Mouse (Mus musculus) hindbrain, embryonic 14.5 days (tissue): Measurements from ENCODE around the gene Ccdc184. TPM values are rescaled to one million over a fixed set of nuclear protein-coding genes. Genes with fewer than 3 reads are reported as not detected.

Source experiments
- ATAC-seq: fragments of 200-750 bp; cut with Nextera tagmentation; 2 replicates; pipeline ENCODE4 v1.8.0; 2017; ENCODE audit warnings: moderate number of reproducible peaks, mild to moderate bottlenecking, moderate TSS enrichment, moderate library complexity; ENCODE audit not compliant: low FRiP score
- DNase-seq: peaks from one replicate; pipeline ENCODE4 v3.0.0-alpha.2; 2015; ENCODE audit warnings: low spot score
- H3K27ac ChIP-seq: fragments of 300-500 bp; sonication (generic); 2 replicates; pipeline ENCODE4 v1.5.1; 2014; ENCODE audit warnings: mild to moderate bottlenecking, moderate library complexity
- H3K27me3 ChIP-seq: fragments of 300-500 bp; sonication (generic); 2 replicates; pipeline ENCODE4 v1.6.1; 2014; ENCODE audit warnings: mild to moderate bottlenecking, low read length, mixed read lengths; ENCODE audit not compliant: control insufficient read depth, insufficient read depth
- H3K36me3 ChIP-seq: fragments of 300-500 bp; sonication (generic); replicated peaks from 2 replicates; pipeline ENCODE4 v1.6.1; 2014; ENCODE audit not compliant: control insufficient read depth, insufficient read depth
- H3K4me1 ChIP-seq: fragments of 300-500 bp; sonication (generic); replicated peaks from 2 replicates; pipeline ENCODE4 v1.6.1; 2014; ENCODE audit warnings: antibody characterized with exemption, low read length, mixed read lengths; ENCODE audit not compliant: control insufficient read depth, insufficient read depth
- H3K4me2 ChIP-seq: fragments of 300-500 bp; sonication (generic); replicated peaks from 2 replicates; pipeline ENCODE4 v1.6.1; 2014; ENCODE audit warnings: mild to moderate bottlenecking, moderate library complexity
- H3K4me3 ChIP-seq: fragments of 300-500 bp; sonication (generic); replicated peaks from 2 replicates; pipeline ENCODE4 v1.5.1; 2014; ENCODE audit warnings: mild to moderate bottlenecking, low read length
- H3K9ac ChIP-seq: fragments of 300-500 bp; sonication (generic); 2 replicates; pipeline ENCODE4 v1.6.1; 2014
- H3K9me3 ChIP-seq: fragments of 300-500 bp; sonication (generic); 2 replicates; pipeline ENCODE4 v1.6.1; 2016; ENCODE audit warnings: low read length; ENCODE audit not compliant: control insufficient read depth
- WGBS: fragments of 180-500 bp; shearing (Covaris S2); extraction: QIAGEN DNeasy Blood & Tissue Kit; methylation state at CpG from one replicate; pipeline ENCODE4 v1.1.7; 2014; 5-methylcytosine and 5-hydroxymethylcytosine counted together
- polyA plus RNA-seq: library from polyadenylated mRNA; unstranded; fragments of >200 nt; fragmentation: Nextera tagmentation; extraction: Ambion mirVana; gene quantifications from 2 replicates; pipeline ENCODE4 v1.2.1, GENCODE M21; 2014

Gene Ccdc184
- polyA plus RNA-seq, 1 experiment from 2014 or later, result 98.1 TPM

GRCm38 (mm10) chr15:98135671-98136070 lies 31.3 kb upstream of the Ccdc184 start:
- no peaks in the 10 kb centered on the region for H3K4me1 ChIP-seq
- 93% methylated on average over 13 of the region's 13 CpGs for WGBS
- H3K27ac ChIP-seq, result no peak overlapping the region
- no peak overlapping the region for H3K9ac ChIP-seq
- ATAC-seq (no peak), DNase-seq (no peak)
- H3K27me3 ChIP-seq, result no peaks in the 10 kb centered on the region
- H3K4me2 ChIP-seq, result no peak overlapping the region
- H3K9me3 ChIP-seq, result no peaks in the 10 kb centered on the region
- peaks cover 99% of the 10 kb centered on the region for H3K36me3 ChIP-seq
- no peak overlapping the region for H3K4me3 ChIP-seq

DNA sequence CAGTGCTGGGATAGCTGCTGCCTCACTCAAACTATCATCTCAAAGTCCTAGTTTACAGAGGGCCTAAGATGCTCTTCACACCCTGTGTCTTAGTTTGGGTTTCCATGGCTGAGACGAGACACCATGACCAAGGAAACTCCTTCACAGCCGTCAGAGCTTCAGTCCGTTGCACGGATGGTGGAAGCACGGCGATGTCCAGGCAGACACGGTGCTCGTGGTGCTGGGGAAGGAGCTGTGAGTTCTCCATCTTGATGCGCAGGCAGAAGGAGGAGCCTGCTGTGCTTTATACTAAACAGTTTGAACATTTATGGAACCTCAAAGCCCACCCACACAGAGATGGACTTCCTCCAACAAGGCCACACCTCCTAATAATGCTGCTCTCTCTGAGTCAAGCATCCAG lies 30.1 kb upstream of the Ccdc184 start:
- no peak overlapping the region for H3K4me3 ChIP-seq
- no peaks in the 10 kb centered on the region for H3K4me1 ChIP-seq
- DNase-seq (no peak), ATAC-seq (no peak)
- no peaks in the 10 kb centered on the region for H3K27me3 ChIP-seq
- no peak overlapping the region for H3K4me2 ChIP-seq
- peaks cover 99% of the 10 kb centered on the region for H3K36me3 ChIP-seq
- 93% methylated on average over 9 of the region's 9 CpGs for WGBS
- no peaks in the 10 kb centered on the region for H3K9me3 ChIP-seq
- no peak overlapping the region for H3K9ac ChIP-seq
- H3K27ac ChIP-seq, result no peak overlapping the region

DNA sequence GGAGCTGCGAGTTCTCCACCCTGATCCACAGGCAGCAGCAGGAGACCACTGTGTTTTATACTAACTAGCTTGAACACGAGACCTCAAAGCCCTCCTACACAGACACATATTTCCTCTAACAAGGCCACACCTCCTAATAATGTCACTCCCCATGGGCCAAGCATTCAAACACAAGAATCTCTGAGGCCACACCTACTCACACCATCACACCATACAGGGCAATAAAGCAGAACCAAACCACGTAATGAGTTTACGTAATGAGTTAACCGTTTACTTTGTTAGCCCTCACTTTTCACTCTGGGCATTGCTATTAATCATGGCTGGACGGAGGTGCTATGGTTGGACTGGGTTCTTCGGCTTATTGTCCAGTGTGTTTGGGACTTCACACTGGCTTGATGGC lies 27.2 kb upstream of the Ccdc184 start:
- Histone ChIP-seq H3K9me3 (no peaks in the 10 kb centered on the region), H3K36me3 (peaks cover 78% of the 10 kb centered on the region), H3K27ac (no peak overlapping the region), H3K4me1 (peaks cover 7% of the 10 kb centered on the region), H3K27me3 (no peaks in the 10 kb centered on the region), H3K4me3 (no peak overlapping the region), H3K4me2 (no peak overlapping the region), H3K9ac (no peak overlapping the region)
- DNase-seq (no peak), ATAC-seq (no peak)
- WGBS, result 84% methylated on average over 7 of the region's 7 CpGs

GRCm38 (mm10) chr15:98140809-98141208 lies 26.1 kb upstream of the Ccdc184 start:
- Histone ChIP-seq H3K4me3 (no peak overlapping the region), H3K9ac (no peak overlapping the region), H3K27me3 (no peaks in the 10 kb centered on the region), H3K4me1 (peaks cover 8% of the 10 kb centered on the region), H3K36me3 (peaks cover 68% of the 10 kb centered on the region), H3K9me3 (no peaks in the 10 kb centered on the region), H3K27ac (no peak overlapping the region), H3K4me2 (no peak overlapping the region)
- DNase-seq (no peak), ATAC-seq (no peak)
- WGBS, result 95% methylated on average over 5 of the region's 5 CpGs

DNA sequence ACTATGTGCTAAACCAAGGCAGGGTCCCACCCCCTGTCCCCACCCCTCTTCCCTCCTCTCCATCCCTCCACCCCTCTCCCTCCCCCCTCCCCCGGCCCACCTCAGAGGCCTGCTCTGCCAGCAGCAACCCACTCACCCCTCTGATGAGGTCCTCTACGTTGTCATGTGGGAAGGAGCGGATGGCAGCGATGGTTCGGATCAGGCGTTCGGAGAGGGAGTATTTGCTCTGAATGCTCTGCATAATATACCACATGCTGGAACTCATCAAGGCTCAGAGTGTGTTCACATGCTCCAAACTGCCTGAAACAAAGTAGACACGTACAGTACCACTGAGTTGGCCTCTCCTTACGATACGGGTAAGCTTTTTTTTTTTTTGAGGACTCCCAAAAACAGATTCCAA lies 24.4 kb upstream of the Ccdc184 start:
- Histone ChIP-seq H3K27ac (no peak overlapping the region), H3K4me1 (peaks cover 12% of the 10 kb centered on the region), H3K9ac (no peak overlapping the region), H3K4me2 (no peak overlapping the region), H3K9me3 (no peaks in the 10 kb centered on the region), H3K36me3 (peaks cover 51% of the 10 kb centered on the region), H3K27me3 (no peaks in the 10 kb centered on the region), H3K4me3 (no peak overlapping the region)
- ATAC-seq (no peak), DNase-seq (no peak)
- 84% methylated on average over 9 of the region's 10 CpGs for WGBS

DNA sequence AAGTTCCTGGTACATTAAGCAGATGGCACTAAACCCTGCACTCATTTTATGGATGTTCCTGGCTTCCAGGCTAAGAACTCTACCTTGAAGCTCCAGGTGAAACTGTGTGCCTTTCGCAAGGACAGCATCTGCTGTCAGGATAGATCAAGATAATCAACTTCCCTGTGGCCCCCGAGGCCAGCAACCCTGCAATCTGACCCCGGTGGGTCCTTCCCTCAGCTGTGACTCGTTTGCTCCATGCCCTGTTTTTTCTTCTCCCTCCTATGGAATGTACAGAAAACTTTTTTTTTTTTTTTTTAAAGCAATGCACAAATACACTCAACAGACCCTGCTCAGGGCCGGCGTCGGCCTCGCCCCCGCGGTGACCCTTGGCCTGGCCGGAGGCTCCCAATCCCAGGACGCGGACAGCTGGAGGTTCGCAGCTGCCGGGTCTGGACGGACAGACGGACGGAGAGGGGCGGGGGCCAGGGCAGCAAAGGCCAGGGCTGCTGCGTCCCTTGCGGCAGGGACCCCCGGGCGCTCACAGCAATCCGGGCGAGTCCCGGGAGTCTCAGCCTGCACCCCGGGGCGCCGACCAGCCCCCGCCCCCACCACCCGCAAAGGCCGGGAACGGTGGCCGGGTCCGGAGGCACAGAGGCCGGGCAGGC lies 22.0 kb upstream of the Ccdc184 start:
- WGBS, result 1% methylated on average over 36 of the region's 36 CpGs
- H3K4me2 ChIP-seq, result peak overlapping the region; percentile 91
- peaks cover 12% of the 10 kb centered on the region for H3K4me1 ChIP-seq
- H3K27me3 ChIP-seq, result no peaks in the 10 kb centered on the region
- peak overlapping the region; percentile 95 for H3K4me3 ChIP-seq
- peak overlapping the region; percentile 96 for H3K9ac ChIP-seq
- peaks cover 26% of the 10 kb centered on the region for H3K36me3 ChIP-seq
- DNase-seq (no peak), ATAC-seq (peak; percentile 60)
- no peaks in the 10 kb centered on the region for H3K9me3 ChIP-seq
- peak overlapping the region; percentile 73 for H3K27ac ChIP-seq

GRCm38 (mm10) chr15:98145559-98146181 lies 21.3 kb upstream of the Ccdc184 start:
- H3K4me3 ChIP-seq, result peak overlapping the region; percentile 95
- peaks cover 12% of the 10 kb centered on the region for H3K4me1 ChIP-seq
- WGBS, result under 1% methylated on average over 38 of the region's 38 CpGs
- DNase-seq, result peak; percentile 96
- H3K36me3 ChIP-seq, result peaks cover 19% of the 10 kb centered on the region
- ATAC-seq, result peak; percentile 96
- H3K27me3 ChIP-seq, result no peaks in the 10 kb centered on the region
- peak overlapping the region; percentile 91 for H3K4me2 ChIP-seq
- H3K9me3 ChIP-seq, result no peaks in the 10 kb centered on the region
- H3K9ac ChIP-seq, result peak overlapping the region; percentile 96
- peak overlapping the region; percentile 73 for H3K27ac ChIP-seq

DNA sequence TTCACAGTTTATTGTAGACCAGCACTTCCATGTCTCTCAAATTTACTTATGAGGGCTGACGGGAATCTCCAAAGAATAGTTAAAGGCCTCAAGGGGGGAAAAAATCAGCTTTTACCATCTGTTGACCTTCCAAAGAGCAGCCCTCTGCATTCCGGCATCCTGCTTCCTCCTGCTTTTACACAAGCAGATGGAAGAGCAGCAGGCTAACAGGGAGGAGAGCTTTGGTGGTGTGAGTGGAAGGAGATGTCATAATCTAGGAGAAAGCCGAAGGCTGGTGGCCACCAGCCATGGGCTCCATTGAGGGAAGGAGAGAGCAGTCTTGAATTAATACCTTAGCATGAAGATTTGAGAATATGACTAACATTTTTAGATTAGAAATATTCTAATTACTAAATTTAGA lies 18.6 kb upstream of the Ccdc184 start:
- no peak overlapping the region for H3K4me3 ChIP-seq
- no peak overlapping the region for H3K9ac ChIP-seq
- 79% methylated on average over 3 of the region's 3 CpGs for WGBS
- no peaks in the 10 kb centered on the region for H3K27me3 ChIP-seq
- DNase-seq, result no peak
- H3K27ac ChIP-seq, result no peak overlapping the region
- ATAC-seq, result no peak
- H3K4me2 ChIP-seq, result no peak overlapping the region
- H3K9me3 ChIP-seq, result no peaks in the 10 kb centered on the region
- no peaks in the 10 kb centered on the region for H3K36me3 ChIP-seq
- peaks cover 12% of the 10 kb centered on the region for H3K4me1 ChIP-seq

DNA sequence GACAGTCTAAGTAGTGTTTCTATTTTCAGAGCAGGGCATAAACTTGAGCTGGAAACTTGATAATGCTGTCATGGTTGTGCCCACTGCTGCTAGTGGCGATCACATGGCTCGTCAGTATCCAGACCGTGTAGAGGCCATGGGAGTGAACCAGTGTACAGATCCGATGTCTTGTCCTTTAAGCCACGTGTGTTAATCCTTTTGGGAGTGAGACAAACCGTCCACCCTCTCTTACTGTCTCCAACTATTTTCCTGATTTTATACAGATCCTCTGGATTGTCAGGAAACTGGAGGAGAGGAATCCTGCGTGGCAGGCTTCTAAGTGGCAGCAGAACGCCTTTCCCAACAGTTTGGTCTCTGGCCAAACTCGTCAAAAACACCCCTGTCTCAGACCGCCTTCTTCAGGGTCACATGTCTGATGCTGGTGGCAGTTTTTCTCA lies 17.8 kb upstream of the Ccdc184 start:
- peaks cover 10% of the 10 kb centered on the region for H3K4me1 ChIP-seq
- no peak for DNase-seq
- no peak for ATAC-seq
- H3K9me3 ChIP-seq, result no peaks in the 10 kb centered on the region
- no peaks in the 10 kb centered on the region for H3K36me3 ChIP-seq
- no peak overlapping the region for H3K4me3 ChIP-seq
- WGBS, result 81% methylated on average over 10 of the region's 10 CpGs
- no peaks in the 10 kb centered on the region for H3K27me3 ChIP-seq
- no peak overlapping the region for H3K4me2 ChIP-seq
- no peak overlapping the region for H3K9ac ChIP-seq
- no peak overlapping the region for H3K27ac ChIP-seq
